Mouse (Mus musculus) heart, embryonic 15.5 days (tissue): ENCODE data around the gene Sec11a. TPM values are rescaled to one million over a fixed set of nuclear protein-coding genes. Genes with fewer than 3 reads are reported as not detected.

Source experiments
- ATAC-seq: fragments of 200-750 bp; cut with Nextera tagmentation; replicated peaks from 2 replicates; pipeline ENCODE4 v1.8.0; 2017; ENCODE audit warnings: low read depth, moderate TSS enrichment; ENCODE audit not compliant: insufficient number of reproducible peaks, insufficient read depth, low FRiP score
- H3K27ac ChIP-seq: fragments of 300-500 bp; sonication (generic); 2 replicates; pipeline ENCODE4 v1.5.1; 2015; ENCODE audit warnings: mild to moderate bottlenecking, inconsistent platforms
- H3K27me3 ChIP-seq: fragments of 300-500 bp; sonication (generic); 2 replicates; pipeline ENCODE4 v1.6.1; 2015; ENCODE audit warnings: inconsistent platforms
- H3K36me3 ChIP-seq: fragments of 300-500 bp; sonication (generic); 2 replicates; pipeline ENCODE4 v1.6.1; 2015; ENCODE audit warnings: mild to moderate bottlenecking, inconsistent platforms
- H3K4me1 ChIP-seq: fragments of 300-500 bp; sonication (generic); replicated peaks from 2 replicates; pipeline ENCODE4 v1.6.1; 2015; ENCODE audit warnings: inconsistent platforms
- H3K4me2 ChIP-seq: fragments of 300-500 bp; sonication (generic); 2 replicates; pipeline ENCODE4 v1.6.1; 2015; ENCODE audit warnings: inconsistent platforms, mild to moderate bottlenecking, moderate library complexity
- H3K4me3 ChIP-seq: fragments of 300-500 bp; sonication (generic); 2 replicates; pipeline ENCODE4 v1.5.1; 2015; ENCODE audit warnings: mild to moderate bottlenecking, inconsistent platforms
- H3K9ac ChIP-seq: fragments of 300-500 bp; sonication (generic); 2 replicates; pipeline ENCODE4 v1.6.1; 2015; ENCODE audit warnings: mild to moderate bottlenecking, inconsistent platforms
- H3K9me3 ChIP-seq: fragments of 300-500 bp; sonication (generic); replicated peaks from 2 replicates; pipeline ENCODE4 v1.6.1; 2016; ENCODE audit warnings: inconsistent platforms
- WGBS: fragments of 180-500 bp; shearing (Covaris S2); methylation state at CpG from one replicate; pipeline ENCODE4 v1.1.7; 2015; ENCODE audit warnings: mixed read lengths; 5-methylcytosine and 5-hydroxymethylcytosine counted together
- polyA plus RNA-seq: library from polyadenylated mRNA; unstranded; fragments of >200 nt; fragmentation: Nextera tagmentation; extraction: Ambion mirVana; gene quantifications from 2 replicates; pipeline ENCODE4 v1.2.1, GENCODE M21; 2015

Gene Sec11a
- polyA plus RNA-seq, 1 experiment from 2014 or later, result 129 TPM

DNA sequence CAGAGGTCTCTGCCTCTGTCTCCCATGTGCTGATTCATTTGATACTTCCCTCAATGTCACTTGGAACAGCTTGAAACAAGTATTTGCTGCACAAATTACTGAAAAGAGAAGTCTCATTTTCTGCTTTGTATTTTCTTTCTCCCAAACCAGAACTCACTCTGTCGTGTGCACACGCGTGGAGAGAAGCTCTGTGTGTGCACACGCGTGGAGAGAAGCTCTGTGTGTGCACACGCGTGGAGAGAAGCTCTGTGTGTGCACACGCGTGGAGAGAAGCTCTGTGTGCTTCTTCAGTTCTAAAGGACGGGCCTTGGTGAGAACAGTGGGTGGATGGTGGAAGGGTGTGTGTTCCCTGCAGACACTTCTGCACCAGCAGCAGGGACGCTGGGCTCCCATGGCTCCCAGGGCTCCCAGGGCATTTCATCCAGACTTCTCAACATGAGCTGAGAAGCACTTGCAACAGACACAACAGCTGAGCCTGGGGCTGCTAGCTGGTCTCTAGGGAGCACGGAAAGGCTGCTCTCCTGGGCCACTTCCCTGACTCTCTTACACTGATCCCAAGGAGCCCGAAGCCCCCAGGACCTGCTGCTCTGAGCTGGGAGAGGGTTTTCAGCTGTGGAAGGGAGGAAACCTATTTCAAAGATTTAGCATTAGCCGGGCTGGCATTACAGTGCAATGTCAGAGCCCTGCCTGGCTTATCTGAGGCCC is 52.6 kb downstream of the Sec11a start:
- Histone ChIP-seq H3K36me3 (peaks cover 57% of the 10 kb centered on the region), H3K27me3 (no peaks in the 10 kb centered on the region), H3K9ac (no peak overlapping the region), H3K4me1 (peaks cover 1% of the 10 kb centered on the region), H3K4me2 (no peak overlapping the region), H3K4me3 (no peak overlapping the region), H3K27ac (no peak overlapping the region), H3K9me3 (no peaks in the 10 kb centered on the region)
- WGBS, result 91% methylated on average over 14 of the region's 14 CpGs
- no peak for ATAC-seq

DNA sequence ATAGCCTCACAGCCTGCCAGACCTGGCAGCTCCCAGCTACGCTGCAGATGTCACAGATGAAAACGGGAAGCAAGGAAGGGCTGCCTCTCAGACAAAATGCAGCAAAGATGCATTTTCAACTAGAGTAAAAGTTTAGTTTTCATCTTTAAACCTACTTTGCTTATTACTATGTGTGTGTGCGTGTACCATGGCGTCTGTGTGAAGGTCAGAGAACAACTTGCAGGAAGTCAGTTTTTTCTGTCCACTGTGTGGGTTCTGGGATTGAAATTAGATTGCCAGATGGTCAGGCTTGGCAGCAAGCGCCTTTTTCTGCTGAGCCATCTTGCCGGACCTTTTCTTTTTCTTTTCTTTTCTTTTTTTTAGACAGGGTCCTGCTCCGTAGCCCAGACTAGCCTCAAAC is 53.4 kb downstream of the Sec11a start:
- peaks cover 57% of the 10 kb centered on the region for H3K36me3 ChIP-seq
- H3K4me1 ChIP-seq, result peaks cover 8% of the 10 kb centered on the region
- H3K4me3 ChIP-seq, result no peak overlapping the region
- no peak overlapping the region for H3K4me2 ChIP-seq
- no peak overlapping the region for H3K9ac ChIP-seq
- no peaks in the 10 kb centered on the region for H3K27me3 ChIP-seq
- H3K9me3 ChIP-seq, result no peaks in the 10 kb centered on the region
- H3K27ac ChIP-seq, result peak overlapping the region; percentile 39
- WGBS, result 79% methylated on average over 7 of the region's 7 CpGs
- no peak for ATAC-seq

DNA sequence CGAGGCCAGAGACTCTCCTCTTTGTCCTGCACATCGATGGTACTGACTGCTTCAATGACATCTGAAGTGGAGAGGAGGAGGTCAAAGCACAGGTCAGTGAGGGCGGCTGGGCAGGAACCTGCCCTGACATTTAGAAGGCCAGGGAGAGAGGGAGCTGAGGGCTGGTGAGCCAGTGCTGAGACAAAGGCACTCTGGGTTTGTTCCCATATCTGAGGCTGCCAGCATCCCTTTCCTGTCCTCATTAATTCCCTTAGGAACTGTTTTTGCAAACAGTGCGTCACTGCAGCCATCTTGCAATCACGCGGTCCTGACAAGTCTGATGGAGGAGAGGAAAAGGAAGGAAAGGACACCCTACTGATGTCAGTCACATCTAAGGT is 53.8 kb downstream of the Sec11a start:
- 64% methylated on average over 6 of the region's 6 CpGs for WGBS
- H3K27ac ChIP-seq, result peak overlapping the region; percentile 39
- no peaks in the 10 kb centered on the region for H3K27me3 ChIP-seq
- H3K4me3 ChIP-seq, result no peak overlapping the region
- no peak for ATAC-seq
- H3K9ac ChIP-seq, result no peak overlapping the region
- peaks cover 13% of the 10 kb centered on the region for H3K4me1 ChIP-seq
- H3K9me3 ChIP-seq, result no peaks in the 10 kb centered on the region
- H3K4me2 ChIP-seq, result no peak overlapping the region
- peaks cover 57% of the 10 kb centered on the region for H3K36me3 ChIP-seq

- H3K27me3 ChIP-seq, result no peaks in the 10 kb centered on the region
- peak overlapping the region; percentile 39; the same call in 1 of the 2 replicates for H3K27ac ChIP-seq
- WGBS, result 87% methylated on average over 15 of the region's 15 CpGs
- no peak overlapping the region for H3K4me2 ChIP-seq
- H3K36me3 ChIP-seq, result peaks cover 57% of the 10 kb centered on the region
- H3K4me1 ChIP-seq, result peaks cover 16% of the 10 kb centered on the region
- ATAC-seq, result no peak
- no peak overlapping the region for H3K9ac ChIP-seq
- H3K4me3 ChIP-seq, result no peak overlapping the region
- no peaks in the 10 kb centered on the region for H3K9me3 ChIP-seq
Measured at GRCm38 (mm10) chr7:80893086-80893752, 54.4 kb downstream of the Sec11a start.

- Histone ChIP-seq H3K9me3 (no peaks in the 10 kb centered on the region), H3K4me2 (0 out of 2 replicates have a peak overlapping the region, but pooled peaks have one; percentile 8), H3K4me3 (no peak overlapping the region), H3K9ac (no peak overlapping the region), H3K4me1 (peaks cover 16% of the 10 kb centered on the region), H3K27ac (peak overlapping the region; percentile 73), H3K36me3 (peaks cover 36% of the 10 kb centered on the region), H3K27me3 (no peaks in the 10 kb centered on the region)
- no peak for ATAC-seq
- 70% methylated on average over 13 of the region's 13 CpGs for WGBS
Measured at GRCm38 (mm10) chr7:80889841-80890241, 57.7 kb downstream of the Sec11a start.

GRCm38 (mm10) chr7:80889021-80889511 is 58.5 kb downstream of the Sec11a start:
- WGBS, result 43% methylated on average over 9 of the region's 9 CpGs
- Histone ChIP-seq H3K4me1 (peaks cover 16% of the 10 kb centered on the region), H3K9me3 (no peaks in the 10 kb centered on the region), H3K36me3 (peaks cover 34% of the 10 kb centered on the region), H3K9ac (no peak overlapping the region), H3K27me3 (no peaks in the 10 kb centered on the region), H3K4me2 (no peak overlapping the region), H3K27ac (peak overlapping the region; percentile 73), H3K4me3 (no peak overlapping the region)
- ATAC-seq, result peak; percentile 84

DNA sequence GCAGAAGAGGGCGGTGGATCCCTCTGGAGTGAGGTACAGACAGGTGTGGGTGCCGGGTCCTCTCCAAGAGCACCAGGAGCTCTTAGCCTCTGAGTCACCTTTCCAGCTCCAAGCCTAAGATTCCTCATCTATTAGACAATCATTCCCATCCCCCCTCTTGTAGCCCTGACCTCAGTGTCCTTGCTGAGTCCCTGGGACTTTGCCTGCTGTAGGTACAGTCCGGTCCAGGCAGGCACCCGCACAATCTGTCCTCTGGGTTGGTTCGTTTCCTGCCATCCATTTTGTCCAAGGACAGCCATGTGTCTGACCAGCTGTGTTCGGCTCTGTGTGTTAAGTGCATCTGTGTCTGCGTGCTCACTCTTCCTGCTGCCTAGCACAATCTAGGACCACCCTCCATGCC is 59.0 kb downstream of the Sec11a start:
- 62% methylated on average over 7 of the region's 7 CpGs for WGBS
- peak overlapping the region; percentile 73 for H3K27ac ChIP-seq
- H3K27me3 ChIP-seq, result no peaks in the 10 kb centered on the region
- no peak for ATAC-seq
- peaks cover 29% of the 10 kb centered on the region for H3K36me3 ChIP-seq
- H3K9ac ChIP-seq, result no peak overlapping the region
- no peak overlapping the region for H3K4me3 ChIP-seq
- peaks cover 16% of the 10 kb centered on the region for H3K4me1 ChIP-seq
- H3K9me3 ChIP-seq, result no peaks in the 10 kb centered on the region
- H3K4me2 ChIP-seq, result no peak overlapping the region

DNA sequence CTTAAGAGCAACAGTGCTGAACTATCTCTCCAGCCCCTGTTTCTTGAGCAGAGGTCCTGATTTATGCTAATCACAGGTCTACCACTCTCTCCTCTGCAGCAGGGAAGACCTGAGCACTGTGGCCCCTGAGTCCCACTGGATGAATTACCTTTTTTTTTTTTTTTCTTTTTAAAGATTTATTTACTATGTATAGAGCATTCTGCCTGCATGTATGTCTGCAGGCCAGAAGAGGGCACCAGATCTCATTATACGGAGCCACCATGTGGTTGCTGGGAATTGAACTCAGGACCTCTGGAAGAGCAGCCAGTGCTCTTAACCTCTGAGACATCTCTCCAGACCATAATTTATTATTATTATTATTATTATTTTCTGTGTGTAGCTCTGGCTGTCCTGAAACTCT is 61.9 kb downstream of the Sec11a start:
- H3K27ac ChIP-seq, result no peak overlapping the region
- H3K4me2 ChIP-seq, result no peak overlapping the region
- no peak overlapping the region for H3K9ac ChIP-seq
- H3K36me3 ChIP-seq, result 0 out of 2 replicates have a peak, but pooled peaks cover 2% of the 10 kb centered on the region
- no peaks in the 10 kb centered on the region for H3K27me3 ChIP-seq
- H3K4me1 ChIP-seq, result peaks cover 24% of the 10 kb centered on the region
- no peak overlapping the region for H3K4me3 ChIP-seq
- no peaks in the 10 kb centered on the region for H3K9me3 ChIP-seq
- WGBS, result 14% methylated on average over 1 of the region's 1 CpGs
- ATAC-seq, result no peak

DNA sequence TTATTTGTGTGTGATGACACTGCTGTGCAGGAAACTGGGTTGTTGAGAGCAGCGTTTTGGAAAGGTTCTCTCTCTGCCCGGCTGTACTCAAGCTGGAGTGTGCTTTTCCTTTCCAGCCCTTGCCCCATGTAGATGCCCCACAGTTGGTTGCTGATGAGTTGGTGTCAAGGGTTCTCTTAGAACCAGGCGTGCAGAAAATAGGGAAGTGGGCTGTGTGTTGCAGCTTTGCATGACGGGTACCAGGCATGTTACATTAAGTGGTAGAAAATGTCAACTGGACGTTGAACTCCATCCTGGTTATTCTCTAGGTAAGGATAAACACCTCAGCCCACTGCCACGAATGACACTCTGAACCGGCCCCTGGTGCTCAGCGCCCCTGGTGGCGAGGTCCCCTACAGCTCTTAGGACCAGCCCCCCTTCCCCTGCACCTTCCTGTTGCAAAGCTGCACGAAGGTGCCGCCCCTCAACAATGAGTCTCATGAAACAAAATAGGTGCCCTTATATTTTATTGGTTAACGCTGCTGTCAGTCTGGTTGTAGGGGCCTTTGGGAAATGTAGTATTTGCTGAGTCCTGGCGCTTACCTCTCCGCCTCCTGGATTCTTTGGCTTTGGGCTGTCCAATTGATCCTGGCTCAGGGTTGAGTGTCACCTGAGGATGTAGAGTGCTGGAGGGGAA is 64.6 kb downstream of the Sec11a start:
- Histone ChIP-seq H3K4me3 (peak overlapping the region; percentile 31), H3K9me3 (no peaks in the 10 kb centered on the region), H3K27me3 (no peaks in the 10 kb centered on the region), H3K36me3 (no peaks in the 10 kb centered on the region; the same call in 1 of the 2 replicates), H3K27ac (no peak overlapping the region), H3K9ac (no peak overlapping the region), H3K4me1 (peaks cover 8% of the 10 kb centered on the region), H3K4me2 (peak overlapping the region; percentile 57)
- peak; percentile 79 for ATAC-seq
- WGBS, result 20% methylated on average over 14 of the region's 14 CpGs

GRCm38 (mm10) chr7:80875727-80876126 is 71.9 kb downstream of the Sec11a start:
- 57% methylated on average over 37 of the region's 37 CpGs for WGBS
- no peak overlapping the region for H3K4me3 ChIP-seq
- H3K9me3 ChIP-seq, result no peaks in the 10 kb centered on the region
- H3K4me1 ChIP-seq, result no peaks in the 10 kb centered on the region; the same call in 1 of the 2 replicates
- no peaks in the 10 kb centered on the region for H3K27me3 ChIP-seq
- H3K4me2 ChIP-seq, result no peak overlapping the region
- ATAC-seq, result no peak
- H3K36me3 ChIP-seq, result peaks cover 61% of the 10 kb centered on the region
- H3K27ac ChIP-seq, result no peak overlapping the region
- no peak overlapping the region for H3K9ac ChIP-seq

GRCm38 (mm10) chr7:80873631-80874030 is 73.9 kb downstream of the Sec11a start:
- peaks cover under 1% of the 10 kb centered on the region; the same call in 1 of the 2 replicates for H3K4me1 ChIP-seq
- H3K36me3 ChIP-seq, result peaks cover 80% of the 10 kb centered on the region
- no peaks in the 10 kb centered on the region for H3K9me3 ChIP-seq
- no peaks in the 10 kb centered on the region for H3K27me3 ChIP-seq
- H3K4me2 ChIP-seq, result no peak overlapping the region
- no peak for ATAC-seq
- 96% methylated on average over 2 of the region's 2 CpGs for WGBS
- no peak overlapping the region for H3K4me3 ChIP-seq
- H3K9ac ChIP-seq, result no peak overlapping the region
- no peak overlapping the region for H3K27ac ChIP-seq
